Mouse (Mus musculus): ENCODE results near the gene Slfn4.
"Not testable (repeated sequence)": the region's sequence is repeated elsewhere in the genome, so short reads cannot be mapped to it uniquely, and the experiment has no call there.

The Slfn4 gene

GRCm38 (mm10) chr11:83174948-83175539 is at the start of gene Slfn4:
TSS of gene Slfn4 (plus strand) at chr11:83175186.
- no peak for DNase-seq (ENCODE audit: low spot score in 2 of 2)

- not testable (repeated sequence) for DNase-seq (ENCODE audit: low spot score in 2 of 2)
Measured at GRCm38 (mm10) chr11:83125633-83126032, 49.4 kb upstream of the Slfn4 start.

- not testable (repeated sequence) for DNase-seq (ENCODE audit: low spot score in 2 of 2)
Measured at GRCm38 (mm10) chr11:83137253-83137652, 37.7 kb upstream of the Slfn4 start.

- DNase-seq (ENCODE audit: low spot score in 2 of 2) = not testable (repeated sequence)
Measured at GRCm38 (mm10) chr11:83148939-83149338, 26.0 kb upstream of the Slfn4 start.

GRCm38 (mm10) chr11:83191134-83191893 is 16.3 kb downstream of the Slfn4 start, which contains the start of gene Slfn3:
TSS of gene Slfn3 (plus strand) at chr11:83191330.
- DNase-seq (ENCODE audit: low spot score in 2 of 2) = no peak

GRCm38 (mm10) chr11:83192001-83192400 is 17.0 kb downstream of the Slfn4 start:
- DNase-seq (ENCODE audit: low spot score in 2 of 2) = no peak

- DNase-seq (ENCODE audit: low spot score in 2 of 2) = no peak
Measured at GRCm38 (mm10) chr11:83205002-83205401, 30.0 kb downstream of the Slfn4 start.

- no peak for DNase-seq (ENCODE audit: low spot score in 2 of 2)
Measured at GRCm38 (mm10) chr11:83216119-83216518, 41.1 kb downstream of the Slfn4 start.

GRCm38 (mm10) chr11:83221328-83221877 is 46.4 kb downstream of the Slfn4 start:
- DNase-seq (ENCODE audit: low spot score in 2 of 2) = no peak

- no peak for DNase-seq (ENCODE audit: low spot score in 2 of 2)
Measured at GRCm38 (mm10) chr11:83223367-83223766, 48.4 kb downstream of the Slfn4 start.

GRCm38 (mm10) chr11:83223793-83224192 is 48.8 kb downstream of the Slfn4 start:
- not testable (repeated sequence) for DNase-seq (ENCODE audit: low spot score in 2 of 2)

- no peak for DNase-seq (ENCODE audit: low spot score in 2 of 2)
Measured at GRCm38 (mm10) chr11:83224217-83224616, 49.2 kb downstream of the Slfn4 start.

- DNase-seq (ENCODE audit: low spot score in 2 of 2) = no peak
Measured at GRCm38 (mm10) chr11:83224750-83225149, 49.8 kb downstream of the Slfn4 start.

- no peak for DNase-seq (ENCODE audit: low spot score in 2 of 2)
Measured at GRCm38 (mm10) chr11:83225371-83225960, 50.5 kb downstream of the Slfn4 start.

- no peak for DNase-seq (ENCODE audit: low spot score in 2 of 2)
Measured at GRCm38 (mm10) chr11:83227926-83228723, 53.1 kb downstream of the Slfn4 start.

GRCm38 (mm10) chr11:83230966-83231365 is 56.0 kb downstream of the Slfn4 start:
- no peak for DNase-seq (ENCODE audit: low spot score in 2 of 2)

- not testable (repeated sequence) for DNase-seq (ENCODE audit: low spot score in 2 of 2)
Measured at GRCm38 (mm10) chr11:83233621-83234020, 58.6 kb downstream of the Slfn4 start.

GRCm38 (mm10) chr11:83237390-83237789 is 62.4 kb downstream of the Slfn4 start:
- DNase-seq (ENCODE audit: low spot score in 2 of 2) = not testable (repeated sequence)

GRCm38 (mm10) chr11:83238389-83238788 is 63.4 kb downstream of the Slfn4 start:
- no peak for DNase-seq (ENCODE audit: low spot score in 2 of 2)

GRCm38 (mm10) chr11:83239811-83240210 is 64.8 kb downstream of the Slfn4 start:
- DNase-seq (ENCODE audit: low spot score in 2 of 2) = no peak

Measured in left cerebral cortex, adult 9 months (tissue).